Mouse (Mus musculus): ENCODE measurements at regions not wholly inside any gene's neighbourhood (a gene's known extent, or its start where the extent isn't known, plus 50 kb on each side); places are given as distances from the start of the nearest gene placed in this dataset.

DNA sequence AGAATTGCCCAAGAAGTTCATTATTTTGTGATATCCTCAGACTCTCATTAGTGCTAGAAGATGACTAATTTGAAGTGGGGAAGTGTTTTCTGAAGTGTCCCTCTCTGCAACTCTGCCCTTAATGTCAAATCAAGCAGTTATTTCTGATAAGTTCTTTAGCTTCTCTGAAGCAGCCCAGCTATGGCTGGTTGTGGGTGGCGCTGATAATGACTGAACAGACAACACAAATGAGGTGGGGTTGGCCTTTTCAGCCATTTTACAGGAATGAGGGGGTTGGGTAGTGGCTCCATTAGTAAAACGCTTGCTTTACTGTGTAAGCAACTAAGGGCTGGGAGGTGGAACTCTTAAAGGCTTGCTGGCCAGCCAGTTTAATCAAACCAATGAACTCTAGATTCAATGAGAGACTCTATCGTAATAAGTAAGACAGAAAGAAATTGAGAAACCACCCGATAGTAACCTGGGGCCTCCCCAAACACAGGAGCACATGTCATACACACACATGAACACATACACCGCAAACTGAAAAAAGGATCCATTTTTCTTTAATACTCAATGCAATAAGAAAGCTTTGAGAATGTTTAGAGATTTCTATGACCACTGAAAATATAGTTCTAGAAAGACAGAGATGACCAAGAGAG is 1268.3 kb upstream of the A1bg start:
- peaks cover 9% of the 10 kb centered on the region; the same call in 1 of the 2 replicates for H3K36me3 ChIP-seq
- H3K4me2 ChIP-seq: peak overlapping the region; percentile 48
- no peak overlapping the region for H3K4me3 ChIP-seq
- no peaks in the 10 kb centered on the region for H3K27me3 ChIP-seq (replicated peaks)
- H3K9ac ChIP-seq: peak overlapping the region; percentile 23
- 38% methylated on average over 5 of the region's 5 CpGs for WGBS (ENCODE audit: insufficient replicate concordance)
- H3K9me3 ChIP-seq (replicated peaks): no peaks in the 10 kb centered on the region
- H3K27ac ChIP-seq: peak overlapping the region; percentile 92
- ATAC-seq: peak; percentile 96
- peaks cover 62% of the 10 kb centered on the region for H3K4me1 ChIP-seq

GRCm38 (mm10) chr15:62190224-62190910 is 1267.6 kb upstream of the A1bg start:
- 45% methylated on average over 5 of the region's 5 CpGs for WGBS (ENCODE audit: insufficient replicate concordance)
- no peak overlapping the region for H3K4me3 ChIP-seq
- H3K9ac ChIP-seq: peak overlapping the region; percentile 14; the same call in 1 of the 2 replicates
- H3K4me1 ChIP-seq: peaks cover 65% of the 10 kb centered on the region
- H3K4me2 ChIP-seq: peak overlapping the region; percentile 48
- H3K27me3 ChIP-seq (replicated peaks): no peaks in the 10 kb centered on the region
- peaks cover 9% of the 10 kb centered on the region; the same call in 1 of the 2 replicates for H3K36me3 ChIP-seq
- no peaks in the 10 kb centered on the region for H3K9me3 ChIP-seq (replicated peaks)
- peak overlapping the region; percentile 92 for H3K27ac ChIP-seq
- peak; percentile 62 for ATAC-seq

DNA sequence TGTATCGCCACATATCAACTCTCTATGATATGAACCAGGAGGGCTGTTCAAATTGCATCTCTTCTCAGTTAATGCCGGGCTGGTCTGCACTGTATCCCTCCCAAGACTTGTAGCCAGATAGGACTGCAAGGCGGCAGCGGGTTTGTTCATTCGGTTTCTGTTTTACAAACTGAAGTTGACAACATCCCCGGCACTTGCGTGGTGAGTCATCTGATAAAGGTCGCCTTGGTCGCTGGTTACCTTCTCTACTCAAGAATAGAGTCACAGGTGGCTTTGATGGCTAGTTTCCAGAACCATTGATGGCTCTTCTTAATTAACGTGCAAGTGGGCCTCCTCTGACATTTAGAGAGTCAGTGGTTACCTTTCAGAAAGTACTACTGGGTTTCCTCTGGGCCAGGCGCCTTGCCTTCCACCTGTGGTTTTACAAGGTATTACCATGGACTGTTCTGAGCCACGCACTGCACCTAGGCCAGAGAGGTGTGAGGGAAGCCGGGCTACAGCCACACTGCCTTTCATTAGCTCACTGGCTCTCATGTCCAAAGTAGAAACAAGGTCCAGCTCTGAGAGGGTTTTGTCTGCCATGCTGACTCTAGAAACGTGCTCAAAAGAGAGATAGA is 1266.9 kb upstream of the A1bg start:
- H3K4me2 ChIP-seq: peak overlapping the region; percentile 48
- 57% methylated on average over 14 of the region's 14 CpGs for WGBS (ENCODE audit: insufficient replicate concordance)
- peaks cover 60% of the 10 kb centered on the region for H3K4me1 ChIP-seq
- H3K27me3 ChIP-seq (replicated peaks): no peaks in the 10 kb centered on the region
- no peak overlapping the region for H3K4me3 ChIP-seq
- H3K27ac ChIP-seq: peak overlapping the region; percentile 92
- ATAC-seq: no peak
- peaks cover 9% of the 10 kb centered on the region; the same call in 1 of the 2 replicates for H3K36me3 ChIP-seq
- 0 out of 2 replicates have a peak overlapping the region, but pooled peaks have one; percentile 14 for H3K9ac ChIP-seq
- no peaks in the 10 kb centered on the region for H3K9me3 ChIP-seq (replicated peaks)

- 76% methylated on average over 11 of the region's 11 CpGs for WGBS (ENCODE audit: insufficient replicate concordance)
- H3K4me2 ChIP-seq: no peak overlapping the region
- H3K4me3 ChIP-seq: no peak overlapping the region
- peaks cover 50% of the 10 kb centered on the region for H3K4me1 ChIP-seq
- H3K36me3 ChIP-seq: peaks cover 21% of the 10 kb centered on the region
- ATAC-seq: no peak
- no peak overlapping the region for H3K27ac ChIP-seq
- no peak overlapping the region for H3K9ac ChIP-seq
- H3K9me3 ChIP-seq (replicated peaks): no peaks in the 10 kb centered on the region
- no peaks in the 10 kb centered on the region for H3K27me3 ChIP-seq (replicated peaks)
Measured at GRCm38 (mm10) chr15:62186548-62186947, 1263.7 kb upstream of the A1bg start.

DNA sequence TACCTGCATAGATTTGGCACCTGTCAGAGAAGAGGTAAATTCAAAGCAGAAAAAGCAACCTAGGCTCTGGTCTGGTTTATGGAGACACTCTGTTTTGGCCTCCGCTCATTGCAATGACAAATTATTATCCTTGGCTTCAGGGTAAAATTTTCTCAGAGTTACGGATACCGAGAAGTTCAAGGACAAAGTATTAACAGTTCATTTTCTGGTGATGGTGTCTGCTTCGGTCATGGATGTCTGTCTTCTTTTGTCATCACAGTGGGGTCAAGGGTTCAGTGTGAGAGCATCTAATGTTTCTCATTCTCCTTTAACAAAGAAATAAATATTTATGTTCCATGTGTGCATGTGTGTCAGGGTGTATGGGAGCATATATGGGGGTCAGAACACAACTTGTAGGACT is 1261.0 kb upstream of the A1bg start:
- Histone ChIP-seq H3K4me2 (no peak overlapping the region), H3K27ac (no peak overlapping the region), H3K4me1 (peaks cover 33% of the 10 kb centered on the region), H3K27me3 (replicated peaks) (no peaks in the 10 kb centered on the region), H3K9ac (no peak overlapping the region), H3K4me3 (no peak overlapping the region), H3K9me3 (replicated peaks) (no peaks in the 10 kb centered on the region), H3K36me3 (peaks cover 24% of the 10 kb centered on the region)
- WGBS (ENCODE audit: insufficient replicate concordance): 92% methylated on average over 4 of the region's 4 CpGs
- ATAC-seq: no peak

DNA sequence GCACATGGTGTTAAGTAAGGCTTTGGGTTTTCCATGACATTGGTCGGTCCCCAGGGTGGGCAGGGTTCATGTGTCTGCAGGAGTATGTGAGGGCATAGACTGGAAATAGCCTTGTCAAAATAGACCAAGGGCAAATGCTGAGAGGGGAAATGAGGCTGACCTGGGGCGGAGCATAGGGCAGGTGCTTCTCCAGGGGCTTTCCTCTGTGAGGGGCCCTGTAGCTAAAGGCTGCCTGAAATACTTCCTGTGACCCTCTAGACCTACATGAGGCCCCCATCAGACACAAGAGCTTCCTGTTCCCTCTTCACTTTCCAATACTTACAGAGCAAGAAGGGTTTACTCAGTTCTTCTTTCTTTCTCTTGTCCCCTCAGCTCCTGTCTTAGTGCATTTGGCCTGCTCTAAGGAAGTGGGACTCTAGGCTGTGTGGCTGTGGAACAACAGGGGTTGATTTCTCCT is 1258.7 kb upstream of the A1bg start:
- no peak overlapping the region for H3K27ac ChIP-seq
- no peak for ATAC-seq
- WGBS (ENCODE audit: insufficient replicate concordance): 57% methylated on average over 2 of the region's 2 CpGs

GRCm38 (mm10) chr15:62180718-62181117 is 1257.9 kb upstream of the A1bg start:
- H3K4me2 ChIP-seq: no peak overlapping the region
- H3K9ac ChIP-seq: no peak overlapping the region
- no peaks in the 10 kb centered on the region for H3K27me3 ChIP-seq (replicated peaks)
- peaks cover 26% of the 10 kb centered on the region for H3K36me3 ChIP-seq
- H3K4me1 ChIP-seq: peaks cover 21% of the 10 kb centered on the region
- 72% methylated on average over 3 of the region's 3 CpGs for WGBS (ENCODE audit: insufficient replicate concordance)
- H3K9me3 ChIP-seq (replicated peaks): no peaks in the 10 kb centered on the region
- H3K4me3 ChIP-seq: no peak overlapping the region
- H3K27ac ChIP-seq: no peak overlapping the region
- ATAC-seq: no peak

More for the DNA sequence above, 1258.7 kb upstream of the A1bg start:
- Histone ChIP-seq H3K4me1 (peaks cover 28% of the 10 kb centered on the region), H3K9me3 (replicated peaks) (no peaks in the 10 kb centered on the region), H3K4me2 (no peak overlapping the region), H3K9ac (no peak overlapping the region), H3K36me3 (peaks cover 26% of the 10 kb centered on the region), H3K27me3 (replicated peaks) (no peaks in the 10 kb centered on the region), H3K4me3 (no peak overlapping the region)

DNA sequence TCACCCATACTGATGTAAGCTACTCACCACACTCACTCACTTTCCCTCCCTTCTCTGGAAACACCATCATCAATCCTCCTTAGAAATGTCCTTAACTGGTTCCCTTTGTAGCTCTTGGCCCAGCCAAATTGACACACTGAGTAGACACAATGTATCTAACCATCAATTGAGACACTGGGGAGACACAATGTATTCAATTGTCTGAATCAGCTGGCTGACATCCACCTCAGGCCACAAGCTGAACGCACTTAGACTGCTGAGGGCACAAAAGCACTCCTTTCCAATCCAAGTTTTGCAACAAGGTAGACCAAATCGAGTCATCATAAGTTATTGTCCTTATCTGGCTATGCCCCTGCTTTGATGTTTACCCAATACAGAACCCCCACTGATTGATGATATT is 1257.0 kb upstream of the A1bg start:
- no peak for ATAC-seq
- 73% methylated on average over 2 of the region's 2 CpGs for WGBS (ENCODE audit: insufficient replicate concordance)

DNA sequence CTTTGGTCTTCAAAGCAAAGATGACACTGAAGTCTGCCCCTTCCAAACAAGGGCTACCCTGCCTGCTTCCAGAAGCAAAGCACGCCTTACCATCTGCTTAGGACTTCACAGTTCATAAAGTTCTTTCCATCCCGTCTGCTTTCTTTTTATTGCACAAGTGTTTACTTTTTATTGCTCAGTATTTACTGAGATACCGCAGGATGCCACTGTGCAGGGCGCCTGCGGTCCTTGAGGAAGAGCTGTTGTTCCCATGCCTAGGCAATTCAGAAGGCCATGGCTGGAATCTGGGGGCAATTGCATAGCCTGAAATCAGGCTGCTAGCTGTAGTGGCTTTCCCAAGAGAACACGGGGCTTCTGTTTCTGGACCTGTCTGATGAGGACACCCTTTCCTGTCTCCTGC is 1255.8 kb upstream of the A1bg start:
- H3K27me3 ChIP-seq (replicated peaks): no peaks in the 10 kb centered on the region
- no peak overlapping the region for H3K4me2 ChIP-seq
- H3K9me3 ChIP-seq (replicated peaks): no peaks in the 10 kb centered on the region
- WGBS (ENCODE audit: insufficient replicate concordance): 81% methylated on average over 6 of the region's 6 CpGs
- no peak for ATAC-seq
- H3K4me1 ChIP-seq: peaks cover 33% of the 10 kb centered on the region
- peaks cover 20% of the 10 kb centered on the region for H3K36me3 ChIP-seq
- no peak overlapping the region for H3K4me3 ChIP-seq
- no peak overlapping the region for H3K9ac ChIP-seq
- H3K27ac ChIP-seq: no peak overlapping the region

More for the DNA sequence above, 1257.0 kb upstream of the A1bg start:
- peaks cover 26% of the 10 kb centered on the region for H3K36me3 ChIP-seq
- H3K9ac ChIP-seq: no peak overlapping the region
- no peaks in the 10 kb centered on the region for H3K27me3 ChIP-seq (replicated peaks)
- peaks cover 21% of the 10 kb centered on the region for H3K4me1 ChIP-seq
- no peak overlapping the region for H3K27ac ChIP-seq
- H3K4me3 ChIP-seq: no peak overlapping the region
- H3K9me3 ChIP-seq (replicated peaks): no peaks in the 10 kb centered on the region
- no peak overlapping the region for H3K4me2 ChIP-seq

DNA sequence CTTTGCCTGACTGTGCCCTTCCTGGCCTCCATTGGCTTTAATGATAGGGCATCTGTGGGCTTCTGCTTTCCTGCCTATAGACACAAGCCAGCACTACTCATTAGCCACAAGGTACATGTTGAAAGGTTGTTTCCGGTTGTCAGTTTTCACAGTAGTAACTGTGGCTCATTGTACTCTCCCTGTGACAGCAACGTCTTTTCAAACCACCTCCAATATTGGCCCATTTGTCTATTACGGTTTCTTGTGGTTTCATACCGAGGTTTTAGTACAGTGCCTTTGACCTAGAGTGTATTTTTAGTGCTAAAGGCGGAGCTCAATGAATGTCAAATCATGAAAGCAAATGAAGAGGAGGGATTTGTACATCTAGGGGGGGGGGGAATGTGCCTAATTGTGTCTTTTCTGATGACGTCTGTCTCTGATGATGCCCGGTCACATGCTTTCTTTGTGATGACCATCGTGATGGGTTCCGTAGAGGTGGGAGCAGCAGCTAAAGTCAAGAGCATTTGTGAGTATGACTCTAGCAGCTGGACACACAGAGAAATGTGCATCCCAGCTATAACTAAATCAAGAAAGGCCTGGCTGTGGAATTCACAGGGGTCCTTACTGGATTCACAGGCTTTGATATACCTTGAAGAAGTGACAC is 1255.1 kb upstream of the A1bg start:
- H3K4me1 ChIP-seq: peaks cover 40% of the 10 kb centered on the region
- ATAC-seq: no peak
- H3K27ac ChIP-seq: no peak overlapping the region
- H3K9ac ChIP-seq: no peak overlapping the region
- H3K27me3 ChIP-seq (replicated peaks): no peaks in the 10 kb centered on the region
- no peak overlapping the region for H3K4me3 ChIP-seq
- H3K4me2 ChIP-seq: no peak overlapping the region
- H3K36me3 ChIP-seq: peaks cover 17% of the 10 kb centered on the region
- WGBS (ENCODE audit: insufficient replicate concordance): 65% methylated on average over 9 of the region's 9 CpGs
- H3K9me3 ChIP-seq (replicated peaks): no peaks in the 10 kb centered on the region

DNA sequence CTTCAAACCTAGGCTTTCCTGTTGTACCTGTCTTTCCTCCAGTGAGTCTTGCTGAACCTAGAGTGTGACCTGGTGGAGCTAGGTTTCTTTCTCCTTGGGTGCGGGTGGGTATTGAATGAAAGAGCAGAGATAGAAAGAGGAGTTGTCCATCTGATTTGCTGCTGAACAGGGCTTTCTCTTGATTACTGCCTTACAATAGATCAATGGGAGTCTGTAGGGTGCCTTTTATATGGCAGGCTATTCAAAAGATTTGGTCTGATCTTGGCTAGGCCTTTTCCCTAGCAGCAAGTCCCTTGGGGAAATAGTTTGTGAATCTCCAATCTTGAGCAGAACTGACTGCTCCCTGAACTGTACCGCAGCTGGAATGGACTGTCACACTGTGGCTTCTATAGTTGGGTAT is 1253.3 kb upstream of the A1bg start:
- H3K4me2 ChIP-seq: no peak overlapping the region
- H3K4me1 ChIP-seq: peaks cover 50% of the 10 kb centered on the region
- 84% methylated on average over 2 of the region's 2 CpGs for WGBS (ENCODE audit: insufficient replicate concordance)
- no peaks in the 10 kb centered on the region for H3K27me3 ChIP-seq (replicated peaks)
- H3K27ac ChIP-seq: no peak overlapping the region
- ATAC-seq: no peak
- H3K9ac ChIP-seq: no peak overlapping the region
- H3K9me3 ChIP-seq (replicated peaks): no peaks in the 10 kb centered on the region
- H3K4me3 ChIP-seq: no peak overlapping the region
- H3K36me3 ChIP-seq: peaks cover 12% of the 10 kb centered on the region

Measured in liver, embryonic 12.5 days (tissue).